Mouse (Mus musculus) urinary bladder, adult 2 months (tissue): ENCODE results near the gene Pga5. TPM values are rescaled to one million over a fixed set of nuclear protein-coding genes. Genes with fewer than 3 reads are reported as not detected.

Experiments used
- DNase-seq: peaks from one replicate; pipeline ENCODE4 v3.0.0; 2022; ENCODE audit warnings: low spot score
- polyA plus RNA-seq: library from polyadenylated mRNA; depleted of rRNA; stranded (reverse); fragments of >200 nt; gene quantifications from 2 replicates; pipeline ENCODE4 v1.2.3, GENCODE M21; 2012; rRNA removed

The Pga5 gene
- polyA plus RNA-seq, 1 experiment: 0.08 TPM

DNA sequence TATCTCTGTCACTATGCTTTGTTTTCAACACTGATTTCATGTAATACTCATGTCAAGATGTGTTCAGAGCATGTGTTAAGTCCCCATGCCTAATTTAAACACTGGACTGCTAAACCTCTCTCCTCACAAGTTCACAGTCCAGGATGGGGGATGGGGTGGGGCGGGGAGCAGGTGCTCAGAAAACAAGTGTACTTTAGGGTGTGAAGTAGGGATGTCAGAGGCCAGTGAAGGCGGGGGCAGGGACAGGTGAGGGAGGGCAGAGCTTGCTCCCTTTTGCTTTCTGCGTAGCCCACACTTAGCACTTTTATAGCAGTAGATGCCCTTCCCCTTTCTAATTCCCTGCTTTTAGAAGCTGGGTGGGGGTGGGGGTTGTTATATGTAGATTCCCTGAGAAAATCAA is 12.8 kb downstream of the Pga5 start:
- no peak for DNase-seq

GRCm38 (mm10) chr19:10662665-10663064 is 15.2 kb downstream of the Pga5 start:
- DNase-seq: no peak

DNA sequence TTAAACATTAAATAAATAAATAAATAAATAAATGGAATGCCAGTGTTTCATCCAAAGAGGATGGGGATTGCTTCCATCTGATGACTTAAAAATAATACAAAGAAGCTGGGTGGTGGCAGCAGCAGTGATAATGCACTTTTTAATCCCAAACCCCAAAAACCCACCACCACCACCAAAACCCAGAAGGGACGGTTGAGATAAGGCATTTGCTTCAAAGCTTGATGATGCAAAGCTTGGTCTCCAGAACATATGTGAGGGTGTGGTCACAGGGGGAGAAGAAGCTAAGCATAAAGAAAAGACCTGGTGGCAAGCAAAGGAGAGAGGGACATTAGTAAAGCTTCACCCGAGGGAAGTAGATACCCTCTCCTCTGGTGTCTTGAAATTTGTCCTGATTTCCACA is 16.0 kb downstream of the Pga5 start:
- DNase-seq: no peak

- no peak for DNase-seq
Measured at GRCm38 (mm10) chr19:10661373-10661772, 16.5 kb downstream of the Pga5 start.

DNA sequence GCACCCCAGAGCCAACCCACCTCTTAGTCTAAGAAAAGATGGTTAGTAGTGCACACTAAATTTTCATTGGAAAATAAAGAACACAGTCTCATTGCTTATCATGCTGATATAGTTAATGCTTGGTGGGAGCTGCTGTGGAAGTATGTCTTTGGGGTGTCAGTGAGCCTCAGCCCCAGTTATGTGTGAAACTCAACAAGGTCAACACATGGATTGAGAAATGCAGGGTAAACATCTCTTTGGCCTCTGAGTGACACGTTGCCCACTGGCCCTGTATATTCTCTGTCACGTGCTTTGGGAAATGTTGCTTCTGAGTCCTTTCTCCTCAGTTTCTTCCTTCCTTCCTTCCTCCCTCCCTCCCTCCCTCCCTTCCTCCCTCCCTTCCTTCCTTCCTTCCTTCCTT is 19.5 kb downstream of the Pga5 start:
- DNase-seq: no peak

- no peak for DNase-seq
Measured at GRCm38 (mm10) chr19:10657742-10658141, 20.1 kb downstream of the Pga5 start.

GRCm38 (mm10) chr19:10656058-10656457 is 21.8 kb downstream of the Pga5 start:
- no peak for DNase-seq

DNA sequence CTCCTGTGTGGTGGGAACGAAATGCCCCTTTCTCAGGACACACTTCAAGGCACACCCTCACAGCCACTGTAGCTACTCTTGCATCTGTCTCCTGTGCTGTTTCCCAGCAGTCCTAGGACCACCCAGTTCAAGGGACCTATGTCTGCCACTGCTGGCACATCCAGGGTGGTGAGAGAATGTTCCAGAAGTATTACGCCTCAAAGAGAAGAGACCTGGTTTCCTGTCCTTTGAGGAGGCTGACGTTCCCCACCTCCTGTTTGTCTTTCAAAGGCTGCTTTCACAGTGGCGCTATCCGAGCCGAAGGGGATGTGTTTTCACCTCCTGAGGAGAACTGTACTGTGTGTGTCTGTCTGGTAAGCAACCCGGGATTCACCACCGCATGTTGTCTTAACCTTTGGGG is 29.7 kb downstream of the Pga5 start:
- no peak for DNase-seq

- no peak for DNase-seq
Measured at GRCm38 (mm10) chr19:10645616-10646015, 32.3 kb downstream of the Pga5 start.

DNA sequence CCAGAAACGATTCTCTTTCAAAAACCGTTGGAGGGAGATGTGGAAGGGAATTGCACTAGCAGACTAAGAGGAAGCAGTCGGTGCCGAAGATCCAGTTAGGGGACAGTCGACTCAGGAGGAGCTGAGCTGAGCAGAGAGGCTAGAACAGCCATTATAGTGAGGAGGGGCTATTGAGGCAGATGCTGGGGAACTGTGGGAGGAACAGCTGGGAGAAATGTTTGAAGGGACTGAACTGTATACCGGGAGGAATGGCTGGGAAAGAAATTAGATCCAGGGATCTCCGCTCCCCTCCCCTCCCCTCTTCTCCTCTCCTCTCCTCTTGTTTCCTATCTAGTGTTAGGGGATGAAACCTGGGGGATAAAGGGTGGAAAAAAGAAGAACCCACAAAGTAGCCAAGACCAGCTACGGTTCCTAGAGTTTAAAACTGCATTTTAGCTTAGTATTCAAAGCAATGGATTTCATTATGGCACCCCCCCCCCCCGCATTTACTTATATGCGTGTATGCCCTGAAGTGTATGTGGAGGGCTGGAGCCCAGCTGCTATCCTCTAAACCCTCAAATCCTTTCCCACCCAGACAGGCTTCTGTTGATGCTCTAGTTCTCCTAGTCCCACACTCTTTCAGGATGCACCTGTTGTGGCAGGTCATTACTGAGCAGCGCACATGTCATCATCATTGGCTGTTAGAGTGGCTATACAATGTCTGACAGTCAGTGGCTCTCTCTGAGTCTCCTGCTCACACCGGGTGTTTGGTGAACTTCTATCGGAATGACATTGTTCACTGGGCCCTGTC is 37.1 kb downstream of the Pga5 start:
- DNase-seq: no peak

DNA sequence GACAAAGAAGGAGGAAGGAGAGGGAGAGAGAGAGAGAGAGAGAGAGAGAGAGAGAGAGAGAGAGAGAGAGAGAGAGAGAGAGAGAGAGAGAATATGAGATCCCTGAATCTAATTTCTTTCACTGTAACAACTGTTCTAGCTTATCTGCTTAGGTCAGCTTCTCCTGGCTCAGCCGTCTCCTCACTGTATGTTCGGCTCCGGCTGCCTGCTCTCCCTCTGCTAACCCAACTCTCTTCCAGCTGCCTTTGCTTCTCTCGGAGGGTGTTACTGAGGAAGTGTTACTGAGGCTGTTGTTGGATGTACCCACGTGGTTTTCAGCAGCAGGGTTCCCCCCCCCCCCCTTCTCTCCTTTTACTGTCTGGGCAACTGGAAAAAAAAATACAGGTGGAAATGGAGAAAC is 37.8 kb downstream of the Pga5 start:
- no peak for DNase-seq

DNA sequence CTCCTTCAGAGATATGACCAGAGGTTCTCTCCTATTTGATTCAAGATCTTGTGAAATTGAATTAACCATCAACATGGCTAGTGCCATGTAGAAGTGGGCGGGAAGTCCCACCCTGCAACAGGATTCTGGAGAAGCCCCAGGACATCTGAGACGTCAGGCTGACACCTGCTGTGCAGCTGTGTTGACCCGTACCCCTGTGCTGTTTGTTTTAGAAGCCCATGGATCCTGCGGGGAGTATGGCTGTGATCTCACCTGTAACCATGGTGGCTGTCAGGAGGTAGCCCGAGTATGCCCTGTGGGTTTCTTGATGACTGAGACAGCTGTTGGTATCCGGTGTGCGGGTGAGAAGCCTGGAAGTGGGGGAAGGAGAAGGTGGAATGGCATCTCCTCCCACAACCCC is 40.0 kb downstream of the Pga5 start:
- no peak for DNase-seq

- DNase-seq: no peak
Measured at GRCm38 (mm10) chr19:10634872-10635318, 43.0 kb downstream of the Pga5 start.

DNA sequence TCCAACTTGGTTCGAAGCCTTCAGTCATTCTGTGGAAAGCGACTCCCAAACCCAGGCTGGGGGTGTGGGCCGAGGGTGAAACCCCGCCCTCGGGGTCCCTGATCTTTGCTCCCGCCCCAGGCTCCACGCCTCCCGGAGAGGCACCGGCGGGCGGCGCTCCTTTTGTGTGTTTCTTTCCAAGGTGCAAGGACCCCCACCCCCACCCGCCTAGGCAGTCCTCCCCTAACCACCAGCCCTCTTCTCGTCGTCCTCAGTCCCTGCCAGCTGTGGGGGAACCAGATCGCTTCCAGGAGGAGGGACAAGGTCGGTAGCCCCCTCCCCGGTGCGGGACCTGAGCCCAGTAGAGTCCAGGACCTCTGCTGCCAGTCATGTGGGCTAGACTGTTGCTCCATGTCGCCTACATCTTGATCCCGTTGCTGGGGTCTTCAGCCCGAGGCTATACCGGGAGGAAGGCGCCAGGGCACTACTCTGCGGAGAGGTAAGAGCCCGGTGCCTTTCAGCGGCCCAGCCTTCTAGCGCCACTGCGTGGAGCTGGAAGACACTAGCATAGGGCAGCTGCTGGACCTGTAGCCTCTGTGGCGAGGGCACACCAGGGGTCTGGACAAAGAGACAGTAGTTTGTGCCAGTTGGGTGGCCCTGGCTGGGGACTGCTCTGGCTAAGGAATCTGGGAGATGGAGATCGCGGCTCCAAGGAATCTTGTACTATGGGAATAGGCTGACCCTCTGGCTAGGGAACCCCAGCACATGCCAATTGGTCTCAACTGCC is 43.6 kb downstream of the Pga5 start, which contains the start of gene Vwce:
Vwce (plus strand) TSS at position 108 of the 766 bp plus-strand sequence.
- no peak for DNase-seq

Other genes starting within 250 kb of the Pga5 start
- gene Lrrc10b, start 220.6 kb downstream of the Pga5 start, polyA plus RNA-seq: 2.9 and 3.3 TPM in 2 replicates
- gene Ppp1r32, start 195.1 kb downstream of the Pga5 start, polyA plus RNA-seq: 0.26 and 0.44 TPM in 2 replicates
- 61.3 and 68.7 TPM in 2 replicates for gene Cpsf7, start 152.8 kb downstream of the Pga5 start, polyA plus RNA-seq
- 50.8 and 52.0 TPM in 2 replicates for gene Sdhaf2, start 151.9 kb downstream of the Pga5 start, polyA plus RNA-seq
- gene Tmem216, start 121.8 kb downstream of the Pga5 start, polyA plus RNA-seq: 25.0 and 35.7 TPM in 2 replicates
- 30.8 and 35.8 TPM in 2 replicates for gene Cyb561a3, start 100.9 kb downstream of the Pga5 start, polyA plus RNA-seq
- gene Tmem138, start 100.7 kb downstream of the Pga5 start, polyA plus RNA-seq: 15.8 and 19.2 TPM in 2 replicates
- gene Ddb1, start 72.7 kb downstream of the Pga5 start, polyA plus RNA-seq: 149 and 160 TPM in 2 replicates
- 11.1 and 11.9 TPM in 2 replicates for gene Tkfc, start 72.4 kb downstream of the Pga5 start, polyA plus RNA-seq
- gene Vwce, start 43.9 kb downstream of the Pga5 start, polyA plus RNA-seq: 0.07 and 0.12 TPM in 2 replicates
- 14.5 and 17.5 TPM in 2 replicates for gene Vps37c, start 10.7 kb upstream of the Pga5 start, polyA plus RNA-seq
- 0.50 and 0.65 TPM in 2 replicates for gene Cd5, start 60.9 kb upstream of the Pga5 start, polyA plus RNA-seq
- gene Cd6, start 152.0 kb upstream of the Pga5 start, polyA plus RNA-seq: 0.39 and 0.50 TPM in 2 replicates
- 0.99 and 1.7 TPM in 2 replicates for gene Slc15a3, start 161.7 kb upstream of the Pga5 start, polyA plus RNA-seq
- 14.7 and 16.5 TPM in 2 replicates for gene Tmem132a, start 191.9 kb upstream of the Pga5 start, polyA plus RNA-seq
- gene Tmem109, start 203.9 kb upstream of the Pga5 start, polyA plus RNA-seq: 132 and 133 TPM in 2 replicates
- gene Prpf19, start 217.2 kb upstream of the Pga5 start, polyA plus RNA-seq: 102 and 133 TPM in 2 replicates
- 0.56 and 1.4 TPM in 2 replicates for gene Zp1, start 242.6 kb upstream of the Pga5 start, polyA plus RNA-seq